Mouse (Mus musculus) embryonic facial prominence, embryonic 15.5 days (tissue): ENCODE data around the gene Mageb3. TPM values are rescaled to one million over a fixed set of nuclear protein-coding genes. Genes with fewer than 3 reads are reported as not detected.

Experiments
- polyA plus RNA-seq: library from polyadenylated mRNA; unstranded; fragments of >200 nt; fragmentation: Nextera tagmentation; extraction: Ambion mirVana; gene quantifications from 2 replicates; pipeline ENCODE4 v1.2.1, GENCODE M21; 2015

Mageb3 gene
- polyA plus RNA-seq, 1 experiment from 2014 or later: 0.35 TPM

Other genes starting within 250 kb of the Mageb3 start
- gene Frmd5, start 149.0 kb downstream of the Mageb3 start, polyA plus RNA-seq: 1.8 and 2.2 TPM in 2 replicates
- gene Casc4, start 89.1 kb downstream of the Mageb3 start, polyA plus RNA-seq: 23.2 and 24.4 TPM in 2 replicates
- 43.6 and 48.0 TPM in 2 replicates for gene Ctdspl2, start 91 bp downstream of the Mageb3 start, polyA plus RNA-seq
- 11.5 and 12.0 TPM in 2 replicates for gene Eif3j1, start 72.5 kb upstream of the Mageb3 start, polyA plus RNA-seq
- gene Spg11, start 162.3 kb upstream of the Mageb3 start, polyA plus RNA-seq: 7.6 TPM in 2 replicates
- 329 and 337 TPM in 2 replicates for gene B2m, start 191.6 kb upstream of the Mageb3 start, polyA plus RNA-seq
- gene Trim69, start 204.6 kb upstream of the Mageb3 start, polyA plus RNA-seq: 0.21 TPM in 1 of 2 replicates, not detected in the other
- gene Patl2, start 230.1 kb upstream of the Mageb3 start, polyA plus RNA-seq: 0.08 TPM in 1 of 2 replicates, not detected in the other
- not detected in 2 replicates for gene Terb2, start 230.2 kb upstream of the Mageb3 start, polyA plus RNA-seq